Mouse (Mus musculus) adrenal gland, adult 18-20 months (tissue): ENCODE data around the gene C130050O18Rik. TPM values are rescaled to one million over a fixed set of nuclear protein-coding genes. Genes with fewer than 3 reads are reported as not detected.
"Not testable (repeated sequence)": the region's sequence is repeated elsewhere in the genome, so short reads cannot be mapped to it uniquely, and the experiment has no call there.

Experiments
- DNase-seq, 2 experiments: peaks; one replicate each; pipeline ENCODE4 v3.0.0; 2021 to 2022; ENCODE audit warnings: low spot score in 2 of 2
- total RNA-seq, 2 experiments: library from RNA; stranded (reverse); gene quantifications; 1 replicate in 1 of 2; 2 replicates in 1 of 2; pipeline ENCODE4 v1.2.3; 2021

The C130050O18Rik gene
- total RNA-seq, 2 experiments from 2014 or later, result 0.53 to 0.93 TPM

DNA sequence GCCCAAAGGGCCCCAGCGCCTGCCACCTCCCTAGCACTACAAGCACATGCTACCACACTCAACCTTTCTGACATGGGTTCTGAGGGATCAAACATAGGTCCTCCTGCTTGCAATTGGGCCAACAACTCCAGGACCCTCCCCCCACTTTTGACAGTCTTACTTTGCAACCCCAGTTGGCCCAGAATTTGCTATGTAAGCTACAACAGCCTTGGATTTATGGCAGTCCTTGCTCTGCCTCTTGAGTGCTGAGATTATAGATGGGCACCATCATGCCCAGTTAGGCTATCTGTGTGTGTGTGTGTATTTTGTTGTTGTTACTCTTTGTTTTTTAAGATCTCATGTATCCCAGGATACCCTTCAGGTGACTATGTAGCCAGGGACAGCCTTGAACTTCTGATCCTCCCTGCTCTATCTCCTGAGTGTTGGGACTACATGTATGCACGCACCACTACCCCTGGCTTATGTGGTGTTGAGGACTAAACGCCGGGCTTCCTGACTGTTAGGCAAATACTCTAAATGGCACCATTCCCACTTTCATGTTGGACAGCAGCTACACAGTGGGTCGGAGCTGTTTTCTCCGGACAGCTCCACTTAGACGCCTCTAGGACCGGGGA lies 25.2 kb upstream of the C130050O18Rik start:
- no peak for DNase-seq

DNA sequence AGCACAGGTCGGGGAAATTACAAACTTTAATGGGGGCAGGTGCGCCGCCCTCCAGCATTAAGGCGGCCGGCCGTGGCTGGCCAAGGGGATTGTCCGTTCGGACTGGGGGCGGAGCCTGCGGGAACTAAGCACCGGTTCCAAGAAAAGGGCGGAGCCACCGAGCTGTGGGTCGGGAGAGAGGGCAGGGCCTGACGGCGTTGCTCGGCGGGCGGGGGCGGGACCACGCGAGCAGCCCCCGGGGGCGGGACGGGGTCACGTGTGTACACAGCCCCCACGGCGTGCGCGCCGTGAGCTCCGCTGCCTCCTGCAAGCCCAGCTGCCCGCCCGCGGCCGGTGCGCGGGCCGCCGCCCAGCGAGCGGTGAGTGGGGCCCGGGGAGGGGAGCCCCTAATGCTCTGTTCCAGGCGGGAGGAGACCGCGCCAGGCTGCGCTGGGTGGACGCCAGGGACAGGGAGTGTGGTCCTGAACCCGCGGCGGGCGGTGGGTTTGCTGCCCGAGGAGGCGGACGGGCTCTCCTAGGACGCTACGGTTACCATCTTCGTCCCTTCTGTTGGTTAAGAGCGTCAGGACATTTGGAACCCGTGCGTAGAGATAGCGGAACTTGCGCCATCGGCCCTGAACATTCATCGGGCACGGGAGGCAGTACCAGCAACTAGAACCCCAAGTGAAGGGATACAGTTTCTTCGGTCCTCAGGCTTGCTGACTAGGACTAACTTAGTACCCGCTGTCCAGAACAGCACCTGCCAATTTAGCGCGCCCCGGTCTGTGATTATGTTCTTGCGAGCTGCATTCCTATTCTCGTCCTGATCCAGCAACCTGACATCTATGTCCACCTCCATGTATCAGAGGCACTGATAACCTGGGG lies 24.5 kb upstream of the C130050O18Rik start:
- DNase-seq, result peak; percentile 92

- no peak for DNase-seq
Observed at GRCm38 (mm10) chr5:139381586-139382513, 23.2 kb upstream of the C130050O18Rik start.

- DNase-seq, result no peak
Observed at GRCm38 (mm10) chr5:139382760-139383159, 22.3 kb upstream of the C130050O18Rik start.

DNA sequence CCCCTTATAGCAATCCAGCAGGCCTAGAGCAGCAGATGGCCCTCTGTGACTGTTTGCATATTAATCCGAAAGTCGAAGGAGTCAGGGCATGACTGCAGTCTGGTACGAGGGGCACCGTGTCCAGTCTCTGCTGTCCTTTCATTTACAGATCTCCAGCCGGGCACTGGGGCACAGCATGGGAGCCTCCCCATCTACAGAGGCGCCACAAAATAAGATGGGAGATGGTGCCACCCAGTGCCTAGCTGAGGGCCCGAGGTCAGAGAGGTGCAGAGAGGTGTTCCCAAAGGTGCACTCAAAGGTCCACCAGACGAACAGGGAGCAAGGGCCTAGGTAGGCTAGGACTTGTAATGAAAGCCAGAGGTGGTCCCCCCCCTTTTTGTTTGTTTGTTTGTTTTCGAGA lies 21.8 kb upstream of the C130050O18Rik start:
- DNase-seq, result no peak

- DNase-seq, result peak in 1 of 2 experiments; percentile 47
Observed at GRCm38 (mm10) chr5:139384531-139384930, 20.5 kb upstream of the C130050O18Rik start.

DNA sequence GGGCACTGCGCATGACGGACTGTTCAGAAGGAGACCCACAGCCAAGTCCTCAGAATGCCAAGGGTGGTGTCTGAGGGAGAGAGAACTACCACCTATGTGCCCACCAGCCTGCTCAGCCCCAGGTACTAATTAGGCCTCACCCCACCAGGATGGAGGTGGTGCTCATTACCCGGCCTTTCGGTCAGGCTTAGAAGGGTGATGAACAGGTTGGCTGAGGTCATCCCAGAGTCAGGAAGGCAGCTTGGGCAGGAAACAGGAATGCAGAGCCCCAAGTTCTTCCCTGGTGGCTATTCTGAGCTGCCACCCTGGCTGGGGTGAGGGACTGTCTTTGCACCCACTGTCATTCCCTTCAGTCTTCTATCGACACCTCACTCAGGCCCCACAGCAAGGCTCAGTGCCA lies 19.0 kb upstream of the C130050O18Rik start:
- DNase-seq, result no peak

DNA sequence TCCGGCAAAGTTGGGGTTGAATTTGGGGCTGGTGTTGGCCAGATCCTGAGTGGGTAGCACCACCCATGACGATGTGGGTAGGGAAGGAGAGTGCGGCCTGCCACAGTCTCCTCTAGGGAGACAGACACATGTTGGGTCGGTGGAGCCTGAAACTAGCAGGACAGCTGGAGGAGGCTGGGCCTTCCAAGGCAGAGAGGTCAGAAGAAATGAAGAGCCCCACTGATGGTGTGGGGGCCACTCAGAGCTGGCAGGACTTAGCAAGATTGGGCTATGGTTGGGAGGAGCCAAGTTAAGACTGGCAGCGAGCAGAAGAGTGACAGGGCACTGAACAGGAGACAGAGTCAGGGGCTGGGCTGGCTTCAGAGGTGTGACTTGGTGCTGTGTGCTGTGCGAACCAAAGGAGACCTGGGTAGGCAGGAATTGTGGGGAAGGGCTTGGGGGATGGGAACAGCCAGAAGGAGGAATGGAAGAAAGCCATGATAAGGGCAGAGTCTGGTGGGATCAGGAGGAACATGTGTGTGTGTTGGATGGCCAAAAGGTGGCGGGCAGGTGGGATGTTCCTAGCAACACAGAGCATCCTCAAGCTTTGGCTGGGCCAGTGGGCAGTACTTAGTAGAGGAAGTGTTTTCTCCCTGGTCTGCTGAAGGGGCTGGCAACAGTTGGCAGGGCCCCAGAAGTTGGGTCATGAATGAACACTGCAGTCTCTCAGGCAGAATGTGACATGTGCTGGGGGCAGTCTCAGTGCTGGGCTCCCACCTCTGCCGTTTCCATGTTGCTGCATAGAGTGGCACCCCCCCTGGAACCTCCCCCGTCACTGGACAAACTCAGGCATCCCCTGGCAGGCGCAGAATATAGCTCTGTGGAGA lies 17.5 kb upstream of the C130050O18Rik start:
- no peak for DNase-seq

DNA sequence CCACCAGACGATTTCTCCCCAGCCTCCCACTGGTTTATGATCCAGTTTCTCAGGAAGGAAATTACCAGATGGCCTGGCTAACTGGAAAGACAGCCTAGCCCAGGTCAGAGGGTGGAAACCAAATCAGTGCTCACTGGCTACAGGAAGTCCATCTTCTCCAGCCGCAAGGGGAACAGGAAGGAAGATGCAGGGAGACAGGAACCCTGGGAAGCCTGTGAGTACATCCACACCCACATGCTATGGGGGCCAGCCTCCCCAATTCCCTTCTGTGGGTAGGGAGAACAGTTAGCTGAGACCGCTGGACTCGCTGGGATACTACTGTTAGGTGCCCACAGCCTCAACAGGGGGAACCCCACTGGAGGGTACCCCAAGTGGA lies 16.9 kb upstream of the C130050O18Rik start:
- DNase-seq, result no peak

DNA sequence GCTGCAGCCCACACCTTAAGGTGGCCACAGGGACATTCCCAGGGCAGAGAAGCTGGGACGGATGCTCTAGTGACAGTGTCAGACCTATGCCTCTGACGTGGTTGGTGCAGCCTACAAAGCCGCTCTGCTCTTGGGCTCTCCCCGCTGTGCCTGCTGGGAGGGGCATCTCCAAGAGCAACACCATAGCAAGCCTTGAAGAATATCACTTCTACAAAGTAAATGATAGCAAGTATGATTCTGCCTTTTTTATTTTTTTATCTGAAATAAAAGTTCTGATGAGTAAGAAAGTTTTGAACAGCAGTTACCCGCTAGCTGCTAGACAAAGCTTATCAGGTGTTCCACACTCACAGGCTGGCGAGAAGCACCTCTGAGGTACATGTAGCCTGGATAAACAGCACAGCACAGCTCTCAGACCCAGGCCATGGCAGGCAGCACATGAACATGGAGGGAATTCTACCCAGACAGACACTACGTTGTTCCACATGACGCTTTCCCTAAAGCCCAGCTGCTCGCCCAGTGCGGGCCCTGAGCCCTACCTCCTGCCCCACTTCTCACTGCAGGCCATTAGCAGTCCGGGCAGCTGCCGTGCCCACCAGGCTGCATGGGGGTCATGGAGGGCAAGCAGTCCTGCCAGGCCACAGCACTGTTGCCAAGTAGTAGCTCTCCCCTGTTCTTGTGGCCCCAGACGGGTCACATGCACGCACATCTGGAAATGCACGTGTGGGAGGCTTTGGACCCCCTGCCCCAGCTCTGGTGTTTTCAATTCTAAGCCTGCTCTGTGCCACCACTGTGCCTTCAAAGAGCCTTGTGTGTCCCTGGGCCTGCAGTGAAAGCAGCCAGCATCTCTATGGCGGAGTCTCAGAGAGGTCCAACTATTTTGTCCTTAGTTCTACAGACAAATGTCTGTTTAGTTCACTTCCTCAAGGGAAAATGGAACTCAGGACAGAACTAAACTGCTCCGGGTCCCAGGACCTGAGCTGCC lies 16.1 kb upstream of the C130050O18Rik start:
- no peak for DNase-seq

DNA sequence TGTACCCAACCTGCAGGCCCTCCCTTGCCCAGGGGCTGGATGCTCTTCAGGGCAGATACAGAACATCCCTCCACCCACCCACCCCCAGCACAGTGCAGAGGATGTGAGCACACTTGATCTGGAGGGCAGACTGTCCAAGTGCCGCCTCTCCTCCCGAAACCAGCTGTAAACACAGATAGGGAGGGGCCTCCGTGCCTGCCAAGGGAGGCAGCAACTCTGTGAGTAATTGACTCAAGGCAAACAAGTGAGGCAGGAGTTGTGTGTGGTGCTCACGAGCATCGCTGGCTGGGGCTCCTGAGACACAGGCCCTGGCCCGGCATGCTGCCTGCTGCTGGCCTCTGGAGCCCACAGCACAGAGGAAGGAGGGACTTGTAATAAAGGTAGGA lies 15.4 kb upstream of the C130050O18Rik start:
- DNase-seq, result peak in 1 of 2 experiments; percentile 50

- not testable (repeated sequence) for DNase-seq
Observed at GRCm38 (mm10) chr5:139390324-139391119, 14.6 kb upstream of the C130050O18Rik start.

DNA sequence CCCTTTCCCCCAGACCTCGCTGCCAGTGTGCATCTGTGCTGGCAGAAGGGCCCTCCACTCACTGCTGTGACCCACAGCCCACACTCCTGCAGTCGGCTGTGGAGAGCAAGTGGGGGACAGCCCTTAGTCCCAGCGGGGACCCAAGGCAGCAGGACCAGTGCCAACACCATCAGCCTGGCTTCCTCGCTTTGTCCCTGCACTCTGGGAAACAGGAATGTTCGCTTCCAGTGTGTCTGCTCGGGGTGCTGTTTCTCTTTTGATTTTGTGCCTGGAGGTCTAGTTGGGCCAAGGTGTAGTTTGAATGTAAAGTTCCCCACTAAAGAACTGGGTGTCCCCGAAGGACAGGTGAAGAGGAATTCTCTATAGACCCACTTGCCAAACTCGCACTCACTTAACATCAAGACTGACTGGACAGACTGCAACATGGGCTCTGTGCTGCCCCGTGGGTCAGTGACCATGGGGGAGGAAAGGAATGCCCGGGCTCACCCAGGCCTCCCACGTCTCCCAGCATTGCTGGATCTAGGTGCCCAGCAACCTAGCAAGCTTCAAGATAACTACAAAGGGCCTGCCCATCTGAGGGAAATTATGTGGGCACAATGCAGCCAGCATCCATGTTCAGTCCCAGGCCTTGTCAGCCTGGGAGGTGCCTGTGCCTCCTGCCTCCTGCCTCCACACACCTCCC lies 13.6 kb upstream of the C130050O18Rik start:
- DNase-seq, result no peak

GRCm38 (mm10) chr5:139392219-139393196 lies 12.6 kb upstream of the C130050O18Rik start:
- no peak for DNase-seq

DNA sequence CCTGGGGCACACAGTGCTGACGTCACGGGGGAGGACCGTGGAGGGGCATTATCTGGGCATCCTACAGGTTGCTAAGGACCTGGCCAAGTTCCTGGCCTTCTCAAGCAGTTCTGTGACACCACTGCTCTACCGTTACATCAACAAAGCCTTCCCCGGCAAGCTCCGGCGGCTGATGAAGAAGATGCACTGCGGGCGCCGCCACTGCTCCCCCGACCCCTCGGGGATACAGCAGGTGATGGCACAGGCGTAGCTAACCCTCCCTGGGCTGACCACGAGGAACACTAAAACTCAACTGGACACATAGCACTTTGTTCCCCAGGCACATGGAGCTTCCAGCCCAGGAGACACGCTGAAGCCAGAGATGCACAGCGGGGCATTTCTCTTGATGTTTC lies 11.9 kb upstream of the C130050O18Rik start:
- no peak for DNase-seq

DNA sequence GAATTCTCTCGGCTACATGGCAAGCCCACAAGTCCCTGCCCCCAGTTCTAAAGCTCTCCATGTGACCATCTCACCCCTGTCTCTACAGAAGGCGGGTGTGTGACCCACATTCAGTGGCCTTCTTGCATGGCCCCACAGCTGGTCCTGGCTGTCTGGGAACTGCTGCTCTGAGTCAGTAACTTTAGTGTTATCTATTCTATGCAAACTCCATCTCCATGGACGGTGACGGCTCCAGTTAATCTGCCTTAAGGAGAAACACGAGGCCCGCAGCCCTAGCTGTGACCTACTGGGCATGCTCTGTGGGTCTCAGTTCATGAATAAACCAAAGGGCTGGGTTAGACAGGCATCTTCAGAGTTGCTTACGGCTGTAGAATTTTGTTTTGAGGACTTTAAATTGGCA lies 10.7 kb upstream of the C130050O18Rik start:
- no peak for DNase-seq

- DNase-seq, result no peak
Observed at GRCm38 (mm10) chr5:139395528-139395927, 9.6 kb upstream of the C130050O18Rik start.
